Mouse (Mus musculus) forebrain, embryonic 15.5 days (tissue): ENCODE data around the gene Zfp551. TPM values are rescaled to one million over a fixed set of nuclear protein-coding genes. Genes with fewer than 3 reads are reported as not detected.

Experiments
- ATAC-seq: fragments of 200-750 bp; cut with Nextera tagmentation; replicated peaks from 2 replicates; pipeline ENCODE4 v1.8.0; 2017; ENCODE audit warnings: mild to moderate bottlenecking, moderate TSS enrichment, moderate library complexity
- H3K27ac ChIP-seq: fragments of 300-500 bp; sonication (generic); replicated peaks from 2 replicates; pipeline ENCODE4 v1.5.1; 2015; ENCODE audit warnings: mild to moderate bottlenecking, inconsistent platforms
- H3K27me3 ChIP-seq: fragments of 300-500 bp; sonication (generic); 2 replicates; pipeline ENCODE4 v1.6.1; 2015; ENCODE audit warnings: inconsistent platforms
- H3K36me3 ChIP-seq: fragments of 300-500 bp; sonication (generic); 2 replicates; pipeline ENCODE4 v1.6.1; 2015; ENCODE audit warnings: mild to moderate bottlenecking, inconsistent platforms
- H3K4me1 ChIP-seq: fragments of 300-500 bp; sonication (generic); 2 replicates; pipeline ENCODE4 v1.6.1; 2015; ENCODE audit warnings: inconsistent platforms
- H3K4me2 ChIP-seq: fragments of 300-500 bp; sonication (generic); replicated peaks from 2 replicates; pipeline ENCODE4 v1.6.1; 2015; ENCODE audit warnings: mild to moderate bottlenecking, inconsistent platforms
- H3K4me3 ChIP-seq: fragments of 300-500 bp; sonication (generic); 2 replicates; pipeline ENCODE4 v1.5.1; 2015; ENCODE audit warnings: mild to moderate bottlenecking, inconsistent platforms
- H3K9ac ChIP-seq: fragments of 300-500 bp; sonication (generic); replicated peaks from 2 replicates; pipeline ENCODE4 v1.6.1; 2015; ENCODE audit warnings: mild to moderate bottlenecking, inconsistent platforms
- H3K9me3 ChIP-seq: fragments of 300-500 bp; sonication (generic); 2 replicates; pipeline ENCODE4 v1.6.1; 2016; ENCODE audit warnings: inconsistent platforms
- WGBS: fragments of 180-500 bp; shearing (Covaris S2); methylation state at CpG from one replicate; pipeline ENCODE4 v1.1.7; 2015; ENCODE audit warnings: mixed read lengths; 5-methylcytosine and 5-hydroxymethylcytosine counted together
- polyA plus RNA-seq: library from polyadenylated mRNA; unstranded; fragments of >200 nt; fragmentation: Nextera tagmentation; extraction: Ambion mirVana; gene quantifications from 2 replicates; pipeline ENCODE4 v1.2.1, GENCODE M21; 2015

Zfp551 gene
- 9.5 and 10.1 TPM in 2 replicates for polyA plus RNA-seq

DNA sequence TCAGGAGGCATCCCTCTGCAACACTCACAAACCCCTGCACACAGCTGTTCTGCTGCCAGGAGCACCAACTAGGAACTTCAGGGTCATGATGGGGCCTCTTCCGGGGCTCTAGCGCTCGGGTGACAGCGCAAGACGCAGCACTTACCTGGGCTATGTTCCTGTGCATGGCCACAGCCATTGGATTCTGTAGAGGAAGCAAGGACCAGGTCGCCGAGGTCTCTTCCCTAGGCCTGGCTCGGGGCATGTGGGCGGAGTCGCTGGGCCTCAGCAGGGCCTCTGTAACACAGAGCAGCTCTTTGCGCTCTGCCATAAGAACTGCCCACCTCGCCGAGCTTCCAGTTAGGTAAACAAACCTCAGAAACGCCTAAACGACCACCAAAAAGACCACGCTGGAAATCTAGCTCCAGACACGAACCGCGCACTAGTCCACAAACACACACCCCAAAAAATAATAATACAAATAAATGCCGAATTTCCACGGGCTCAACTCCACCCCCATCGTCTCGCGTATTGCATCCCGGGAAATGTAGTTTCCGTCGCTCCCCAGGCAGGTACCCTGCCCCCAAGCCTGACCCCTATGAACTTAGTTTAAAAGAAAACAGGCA, at the start of gene Zfp551:
Zfp551 (minus strand) TSS at position 507 of the 605 bp plus-strand sequence.
- no peak within 1 kb of the TSS; the same call in 1 of the 2 replicates for H3K27ac ChIP-seq
- H3K4me3 ChIP-seq, result peak within 1 kb of the TSS; percentile 63
- peak; percentile 93 for ATAC-seq
- no peaks in the 10 kb centered on the region for H3K27me3 ChIP-seq
- H3K9me3 ChIP-seq, result 0 out of 2 replicates have a peak, but pooled peaks cover 7% of the 10 kb centered on the region
- H3K9ac ChIP-seq, result peak within 1 kb of the TSS; percentile 72
- peak within 1 kb of the TSS; percentile 54 for H3K4me2 ChIP-seq
- 1% methylated on average over 27 of the region's 27 CpGs for WGBS
- H3K4me1 ChIP-seq, result peaks cover 13% of the 10 kb centered on the region
- peaks cover 23% of the 10 kb centered on the region for H3K36me3 ChIP-seq

DNA sequence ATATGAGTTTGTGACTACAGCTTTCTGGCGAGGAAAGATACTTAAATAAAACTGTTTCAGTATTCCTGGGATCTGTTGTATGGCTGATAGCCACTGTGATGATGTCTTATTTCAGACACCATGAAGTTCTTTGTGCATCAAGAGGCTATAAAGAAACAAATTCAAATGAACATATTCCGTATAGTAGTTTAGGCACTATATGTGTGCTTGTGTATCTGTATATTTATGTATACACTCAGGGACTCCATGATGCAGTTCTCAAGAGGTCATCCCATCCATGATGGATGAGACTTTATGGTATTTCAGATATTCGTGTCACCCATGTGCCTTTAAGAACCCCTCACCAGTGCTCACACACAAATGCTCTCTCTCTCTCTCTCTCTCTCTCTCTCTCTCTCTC, 304 bp upstream of the Zfp551 start:
- H3K9me3 ChIP-seq, result 0 out of 2 replicates have a peak, but pooled peaks cover 7% of the 10 kb centered on the region
- no peak overlapping the region for H3K9ac ChIP-seq
- H3K27ac ChIP-seq, result no peak overlapping the region
- H3K4me1 ChIP-seq, result peaks cover 13% of the 10 kb centered on the region
- H3K36me3 ChIP-seq, result peaks cover 18% of the 10 kb centered on the region; the same call in 1 of the 2 replicates
- H3K27me3 ChIP-seq, result no peaks in the 10 kb centered on the region
- peak overlapping the region; percentile 54; the same call in 1 of the 2 replicates for H3K4me2 ChIP-seq
- peak; percentile 43; the same call in 1 of the 2 replicates for ATAC-seq
- H3K4me3 ChIP-seq, result peak overlapping the region; percentile 63
- 62% methylated on average over 3 of the region's 3 CpGs for WGBS

DNA sequence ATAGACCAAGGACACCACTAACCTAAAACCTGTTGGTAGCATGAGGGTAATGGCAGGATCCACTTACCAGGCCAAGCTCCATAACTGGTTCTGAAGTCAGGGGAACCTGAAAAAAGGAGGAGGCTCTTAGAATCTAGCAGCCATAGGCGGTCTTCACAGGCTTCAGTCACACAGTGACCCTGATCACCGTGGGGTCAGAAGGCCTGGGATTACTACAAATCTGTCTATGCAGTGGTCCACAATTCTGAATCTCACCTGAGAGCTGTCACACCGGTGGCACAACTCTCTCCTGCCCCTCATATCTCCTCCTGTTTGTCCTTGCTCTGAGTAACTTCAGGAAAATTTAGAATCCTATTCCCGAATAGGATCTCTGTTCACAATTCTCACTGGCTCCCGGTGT, 810 bp downstream of the Zfp551 start:
- peaks cover 29% of the 10 kb centered on the region for H3K36me3 ChIP-seq
- H3K27me3 ChIP-seq, result no peaks in the 10 kb centered on the region
- 63% methylated on average over 5 of the region's 5 CpGs for WGBS
- H3K4me3 ChIP-seq, result peak overlapping the region; percentile 63
- H3K4me1 ChIP-seq, result peaks cover 13% of the 10 kb centered on the region
- ATAC-seq, result peak; percentile 29
- H3K9me3 ChIP-seq, result 0 out of 2 replicates have a peak, but pooled peaks cover 7% of the 10 kb centered on the region
- peak overlapping the region; percentile 72 for H3K9ac ChIP-seq
- peak overlapping the region; percentile 54 for H3K4me2 ChIP-seq
- no peak overlapping the region for H3K27ac ChIP-seq

DNA sequence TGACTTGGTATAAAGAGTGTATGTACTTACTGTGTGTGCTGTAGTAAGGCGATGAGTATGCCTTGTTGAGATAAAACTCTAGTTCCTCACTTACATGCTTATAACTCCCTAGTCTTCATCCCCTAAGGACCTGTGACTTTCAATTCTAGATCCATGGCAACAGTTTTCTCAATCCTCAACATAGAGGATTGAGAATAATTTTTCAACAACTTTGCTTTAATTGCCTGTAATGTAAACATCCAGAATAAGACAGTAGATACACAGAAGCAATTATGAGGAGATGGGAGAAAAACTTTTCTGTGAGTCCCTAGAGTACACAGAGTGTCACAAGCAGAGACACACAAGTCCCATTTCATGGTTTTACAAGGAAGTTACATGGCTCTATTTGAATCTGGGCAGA, 53.4 kb downstream of the Zfp551 start, which contains the start of gene Vmn1r84:
Vmn1r84 (minus strand) TSS at position 101 of the 400 bp plus-strand sequence.
- whole genome bisulfite sequencing, result 71% methylated on average over 1 of the region's 1 CpGs
- Histone ChIP-seq H3K4me2 (no peak within 1 kb of the TSS), H3K27me3 (no peaks in the 10 kb centered on the region), H3K4me1 (no peaks in the 10 kb centered on the region), H3K9me3 (0 out of 2 replicates have a peak, but pooled peaks cover 3% of the 10 kb centered on the region), H3K27ac (no peak within 1 kb of the TSS), H3K4me3 (no peak within 1 kb of the TSS), H3K9ac (no peak within 1 kb of the TSS), H3K36me3 (no peaks in the 10 kb centered on the region)
- no peak for ATAC-seq

Other genes starting within 250 kb of the Zfp551 start
- gene Vmn1r80, start 233.5 kb downstream of the Zfp551 start, polyA plus RNA-seq, result not detected in 2 replicates
- gene Vmn1r81, start 154.5 kb downstream of the Zfp551 start, polyA plus RNA-seq, result not detected in 2 replicates
- not detected in 2 replicates for gene Vmn1r82, start 122.3 kb downstream of the Zfp551 start, polyA plus RNA-seq
- gene Vmn1r83, start 93.3 kb downstream of the Zfp551 start, polyA plus RNA-seq, result not detected in 2 replicates
- not detected in 2 replicates for gene Vmn1r84, start 53.5 kb downstream of the Zfp551 start, polyA plus RNA-seq
- gene Zfp606, start 55.5 kb upstream of the Zfp551 start, polyA plus RNA-seq, result 49.2 and 52.5 TPM in 2 replicates
- not detected in 2 replicates for gene 2900092C05Rik, start 89.8 kb upstream of the Zfp551 start, polyA plus RNA-seq
- gene Vmn2r53, start 186.0 kb upstream of the Zfp551 start, polyA plus RNA-seq, result 0.01 TPM in 1 of 2 replicates, not detected in the other
- gene Vmn2r54, start 217.6 kb upstream of the Zfp551 start, polyA plus RNA-seq, result not detected in 2 replicates